Mouse (Mus musculus): ENCODE data around the gene Stau1. TPM values are rescaled to one million over a fixed set of nuclear protein-coding genes. Genes with fewer than 3 reads are reported as not detected.

Stau1 gene
- polyA plus RNA-seq, 1 experiment, result 52.1 TPM

GRCm38 (mm10) chr2:166905711-166906522 lies 90.2 kb downstream of the Stau1 start, which contains the start of gene Cse1l:
TSS of gene Cse1l (plus strand) at chr2:166906040.
- Histone ChIP-seq H3K4me3 (ENCODE audit: insufficient read depth, low read length) (peak within 1 kb of the TSS; percentile 63), H3K4me1 (ENCODE audit: control insufficient read depth, insufficient read depth, low read length) (peaks cover 3% of the 10 kb centered on the region; the same call in 1 of the 2 replicates), H3K27ac (ENCODE audit: insufficient read depth, low read length) (peak within 1 kb of the TSS; percentile 96)
- TF ChIP-seq POLR2A (IDR thresholded peaks at IDR 0.05; ENCODE audit: extremely low read depth, insufficient read depth, low read length) (peak; percentile 92), CTCF (IDR thresholded peaks at IDR 0.05; ENCODE audit: extremely low read depth, insufficient read depth, low read length) (no peak)

GRCm38 (mm10) chr2:166903719-166904282 lies 92.3 kb downstream of the Stau1 start:
- TF ChIP-seq POLR2A (IDR thresholded peaks at IDR 0.05; ENCODE audit: extremely low read depth, insufficient read depth, low read length), result no peak
- no peak for TF ChIP-seq CTCF (IDR thresholded peaks at IDR 0.05; ENCODE audit: extremely low read depth, insufficient read depth, low read length)
- no peak overlapping the region for H3K4me3 ChIP-seq (ENCODE audit: insufficient read depth, low read length)
- H3K27ac ChIP-seq (ENCODE audit: insufficient read depth, low read length), result no peak overlapping the region
- peaks cover 3% of the 10 kb centered on the region; the same call in 1 of the 2 replicates for H3K4me1 ChIP-seq (ENCODE audit: control insufficient read depth, insufficient read depth, low read length)

DNA sequence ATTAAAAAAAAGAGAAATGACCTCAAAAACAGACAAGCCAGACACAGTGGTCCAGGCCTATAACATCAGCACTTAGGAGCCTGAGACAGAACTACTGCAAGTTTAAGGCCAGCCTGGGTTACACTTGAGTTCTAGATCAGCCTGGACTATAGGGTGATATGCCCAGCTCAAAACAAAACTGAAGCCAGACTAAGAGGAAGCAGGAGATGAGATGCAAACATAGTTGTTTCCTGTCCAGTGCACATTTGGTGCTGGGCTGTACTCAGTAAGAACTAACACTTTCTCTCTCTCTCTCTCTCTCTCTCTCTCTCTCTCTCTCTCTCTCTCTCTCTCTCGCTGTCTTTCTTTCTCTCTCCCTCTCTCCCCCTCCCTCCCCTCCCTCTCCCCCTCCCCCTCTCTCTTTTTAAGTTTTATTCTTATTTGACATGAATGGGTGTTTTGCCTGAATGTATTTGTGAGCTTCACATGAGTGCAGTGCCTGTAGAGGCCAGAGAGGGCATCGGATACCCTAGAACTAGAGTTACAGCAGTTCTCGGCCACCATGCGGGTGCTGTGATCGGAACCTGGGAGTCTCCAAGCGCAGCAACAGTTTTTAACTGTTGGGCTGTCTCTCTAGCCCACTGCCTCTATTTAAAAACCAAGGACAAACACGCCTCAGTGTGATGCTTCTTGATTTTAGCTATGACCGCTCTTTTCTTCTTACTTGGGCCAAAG lies 95.2 kb downstream of the Stau1 start:
- no peak overlapping the region for H3K27ac ChIP-seq (ENCODE audit: insufficient read depth, low read length)
- TF ChIP-seq CTCF (IDR thresholded peaks at IDR 0.05; ENCODE audit: extremely low read depth, insufficient read depth, low read length) (no peak), POLR2A (IDR thresholded peaks at IDR 0.05; ENCODE audit: extremely low read depth, insufficient read depth, low read length) (no peak)
- H3K4me1 ChIP-seq (ENCODE audit: control insufficient read depth, insufficient read depth, low read length), result peaks cover 5% of the 10 kb centered on the region
- no peak overlapping the region for H3K4me3 ChIP-seq (ENCODE audit: insufficient read depth, low read length)

GRCm38 (mm10) chr2:166899746-166900145 lies 96.4 kb downstream of the Stau1 start:
- no peak overlapping the region for H3K4me3 ChIP-seq (ENCODE audit: insufficient read depth, low read length)
- TF ChIP-seq CTCF (IDR thresholded peaks at IDR 0.05; ENCODE audit: extremely low read depth, insufficient read depth, low read length) (no peak), POLR2A (IDR thresholded peaks at IDR 0.05; ENCODE audit: extremely low read depth, insufficient read depth, low read length) (no peak)
- peaks cover 8% of the 10 kb centered on the region for H3K4me1 ChIP-seq (ENCODE audit: control insufficient read depth, insufficient read depth, low read length)
- no peak overlapping the region for H3K27ac ChIP-seq (ENCODE audit: insufficient read depth, low read length)

- H3K27ac ChIP-seq (ENCODE audit: insufficient read depth, low read length), result no peak overlapping the region
- H3K4me1 ChIP-seq (ENCODE audit: control insufficient read depth, insufficient read depth, low read length), result peaks cover 9% of the 10 kb centered on the region
- no peak overlapping the region for H3K4me3 ChIP-seq (ENCODE audit: insufficient read depth, low read length)
- TF ChIP-seq CTCF (IDR thresholded peaks at IDR 0.05; ENCODE audit: extremely low read depth, insufficient read depth, low read length) (no peak), POLR2A (IDR thresholded peaks at IDR 0.05; ENCODE audit: extremely low read depth, insufficient read depth, low read length) (no peak)
Observed at GRCm38 (mm10) chr2:166899161-166899560, 96.9 kb downstream of the Stau1 start.

Other genes starting within 250 kb of the Stau1 start
- 6.9 and 8.6 TPM in 2 replicates for gene Trp53rkb, start 203.8 kb downstream of the Stau1 start, polyA plus RNA-seq (2012; rRNA removed)
- gene Arfgef2, start 190.7 kb downstream of the Stau1 start, polyA plus RNA-seq (2012; rRNA removed), result 22.9 and 24.3 TPM in 2 replicates
- 44.3 and 45.1 TPM in 2 replicates for gene Cse1l, start 90.3 kb downstream of the Stau1 start, polyA plus RNA-seq (2012; rRNA removed)
- gene Ddx27, start 18.9 kb upstream of the Stau1 start, polyA plus RNA-seq (2012; rRNA removed), result 34.9 and 35.6 TPM in 2 replicates
- 35.1 and 37.1 TPM in 2 replicates for gene Znfx1, start 66.7 kb upstream of the Stau1 start, polyA plus RNA-seq (2012; rRNA removed)
- gene Kcnb1, start 193.9 kb upstream of the Stau1 start, polyA plus RNA-seq (2012; rRNA removed), result 63.5 and 68.7 TPM in 2 replicates
- gene Ptgis, start 244.3 kb upstream of the Stau1 start, polyA plus RNA-seq (2012; rRNA removed), result 2.0 and 2.1 TPM in 2 replicates

All from cortical plate, adult 2 months (tissue).